Mouse (Mus musculus) forebrain, embryonic 15.5 days (tissue): ENCODE measurements at regions not wholly inside any gene's neighbourhood (a gene's known extent, or its start where the extent isn't known, plus 50 kb on each side); places are given as distances from the start of the nearest gene placed in this dataset.
A peak's percentile ranks its signal among the peaks of the same experiment; 100 is the strongest.

Experiments
- ATAC-seq: fragments of 200-750 bp; cut with Nextera tagmentation; replicated peaks from 2 replicates; pipeline ENCODE4 v1.8.0; 2017; ENCODE audit warnings: mild to moderate bottlenecking, moderate TSS enrichment, moderate library complexity
- H3K27ac ChIP-seq: fragments of 300-500 bp; sonication (generic); replicated peaks from 2 replicates; pipeline ENCODE4 v1.5.1; 2015; ENCODE audit warnings: mild to moderate bottlenecking, inconsistent platforms
- H3K27me3 ChIP-seq: fragments of 300-500 bp; sonication (generic); 2 replicates; pipeline ENCODE4 v1.6.1; 2015; ENCODE audit warnings: inconsistent platforms
- H3K36me3 ChIP-seq: fragments of 300-500 bp; sonication (generic); 2 replicates; pipeline ENCODE4 v1.6.1; 2015; ENCODE audit warnings: mild to moderate bottlenecking, inconsistent platforms
- H3K4me1 ChIP-seq: fragments of 300-500 bp; sonication (generic); 2 replicates; pipeline ENCODE4 v1.6.1; 2015; ENCODE audit warnings: inconsistent platforms
- H3K4me2 ChIP-seq: fragments of 300-500 bp; sonication (generic); replicated peaks from 2 replicates; pipeline ENCODE4 v1.6.1; 2015; ENCODE audit warnings: mild to moderate bottlenecking, inconsistent platforms
- H3K4me3 ChIP-seq: fragments of 300-500 bp; sonication (generic); 2 replicates; pipeline ENCODE4 v1.5.1; 2015; ENCODE audit warnings: mild to moderate bottlenecking, inconsistent platforms
- H3K9ac ChIP-seq: fragments of 300-500 bp; sonication (generic); replicated peaks from 2 replicates; pipeline ENCODE4 v1.6.1; 2015; ENCODE audit warnings: mild to moderate bottlenecking, inconsistent platforms
- H3K9me3 ChIP-seq: fragments of 300-500 bp; sonication (generic); 2 replicates; pipeline ENCODE4 v1.6.1; 2016; ENCODE audit warnings: inconsistent platforms
- WGBS: fragments of 180-500 bp; shearing (Covaris S2); methylation state at CpG from one replicate; pipeline ENCODE4 v1.1.7; 2015; ENCODE audit warnings: mixed read lengths; 5-methylcytosine and 5-hydroxymethylcytosine counted together

DNA sequence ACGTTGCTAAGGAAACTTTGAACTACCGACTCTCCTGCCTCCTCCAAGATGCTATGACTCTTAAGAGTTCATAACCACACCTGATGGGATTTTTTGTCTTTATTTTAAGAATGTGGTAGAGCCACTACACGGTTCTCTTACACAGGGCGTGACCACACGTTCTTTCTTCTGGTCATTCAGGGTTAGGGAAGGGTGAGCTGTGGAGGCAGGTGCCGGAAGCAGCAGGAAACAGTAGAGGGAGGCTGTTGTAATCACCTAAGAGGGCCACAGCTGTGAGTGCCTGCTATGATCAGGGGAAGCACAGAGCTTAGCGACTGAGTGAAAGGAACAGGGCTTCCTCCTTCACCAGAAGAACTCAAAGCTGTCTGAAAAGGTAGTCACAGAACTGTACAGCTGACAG is 50.6 kb upstream of the Larp1 start:
- 85% methylated on average over 7 of the region's 7 CpGs for WGBS
- no peaks in the 10 kb centered on the region for H3K27me3 ChIP-seq

DNA sequence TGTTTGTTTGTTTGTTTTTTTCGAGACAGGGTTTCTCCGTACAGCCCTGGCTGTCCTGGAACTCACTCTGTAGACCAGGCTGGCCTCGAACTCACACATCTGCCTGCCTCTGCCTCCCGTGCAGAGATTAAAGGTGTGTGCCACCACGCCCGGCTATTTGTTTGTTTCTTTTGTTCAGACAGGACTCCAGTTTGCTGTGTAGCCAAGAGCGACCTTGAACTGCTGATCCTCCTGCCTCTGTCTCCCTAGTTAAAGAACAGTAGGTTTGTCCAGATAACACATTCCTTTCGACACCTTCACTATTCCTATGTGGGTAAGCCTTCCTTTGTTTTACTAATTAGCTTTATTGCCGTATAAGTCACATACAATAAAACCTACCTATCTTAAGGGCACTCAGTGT is 52.0 kb upstream of the Larp1 start:
- WGBS, result 90% methylated on average over 9 of the region's 9 CpGs
- ATAC-seq, result no peak

More for the DNA sequence above, 50.6 kb upstream of the Larp1 start:
- no peak for ATAC-seq
- Histone ChIP-seq H3K36me3 (no peaks in the 10 kb centered on the region), H3K4me1 (peaks cover 8% of the 10 kb centered on the region), H3K4me3 (no peak overlapping the region), H3K9ac (no peak overlapping the region), H3K4me2 (no peak overlapping the region), H3K27ac (no peak overlapping the region), H3K9me3 (no peaks in the 10 kb centered on the region)

DNA sequence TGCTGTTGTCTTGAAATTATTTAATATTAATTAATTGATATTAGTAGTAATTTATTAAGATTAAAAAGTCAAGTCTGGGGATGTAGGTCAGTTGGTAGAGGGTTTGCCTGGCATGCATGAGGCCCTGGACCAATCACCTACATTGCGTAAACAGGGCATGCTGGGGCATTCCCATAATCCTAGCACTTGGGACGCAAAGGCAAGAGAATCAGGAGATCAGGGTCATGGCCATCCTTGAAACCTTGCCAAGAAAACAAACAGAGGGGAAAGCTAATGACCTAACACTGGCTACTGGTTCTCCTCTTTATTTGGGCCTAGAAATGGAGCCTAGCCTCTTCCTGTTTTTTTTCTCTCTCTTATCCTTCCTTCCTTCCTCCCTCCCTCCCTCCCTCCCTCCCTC is 52.8 kb upstream of the Larp1 start:
- H3K9ac ChIP-seq, result no peak overlapping the region
- H3K4me1 ChIP-seq, result no peaks in the 10 kb centered on the region
- ATAC-seq, result no peak
- H3K4me3 ChIP-seq, result no peak overlapping the region
- no peaks in the 10 kb centered on the region for H3K27me3 ChIP-seq
- no peaks in the 10 kb centered on the region for H3K9me3 ChIP-seq
- no peaks in the 10 kb centered on the region for H3K36me3 ChIP-seq
- H3K27ac ChIP-seq, result no peak overlapping the region
- H3K4me2 ChIP-seq, result no peak overlapping the region
- 80% methylated on average over 2 of the region's 2 CpGs for WGBS

More for the DNA sequence above, 52.0 kb upstream of the Larp1 start:
- H3K9ac ChIP-seq, result no peak overlapping the region
- no peak overlapping the region for H3K4me2 ChIP-seq
- H3K9me3 ChIP-seq, result no peaks in the 10 kb centered on the region
- no peak overlapping the region for H3K27ac ChIP-seq
- H3K36me3 ChIP-seq, result no peaks in the 10 kb centered on the region
- H3K4me1 ChIP-seq, result peaks cover under 1% of the 10 kb centered on the region; the same call in 1 of the 2 replicates
- no peak overlapping the region for H3K4me3 ChIP-seq
- H3K27me3 ChIP-seq, result no peaks in the 10 kb centered on the region

DNA sequence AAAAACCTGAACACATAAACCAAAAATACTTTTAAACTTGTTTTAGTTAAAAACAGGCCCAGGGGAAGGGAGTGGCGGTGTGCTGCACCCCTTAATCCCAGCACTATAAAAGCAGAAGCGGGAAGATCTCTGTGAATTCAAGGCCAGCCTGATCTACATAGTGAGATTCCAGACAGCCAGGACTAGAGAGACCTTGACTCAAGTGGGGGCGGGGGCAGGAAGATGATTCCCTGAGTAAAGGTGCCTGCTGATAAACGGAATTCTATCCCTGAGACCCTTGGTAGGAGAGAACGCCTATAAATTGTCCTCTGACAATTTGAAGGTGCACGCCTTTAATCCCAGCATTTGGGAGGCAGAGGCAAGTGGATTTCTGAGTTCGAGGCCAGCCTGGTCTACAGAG is 53.4 kb upstream of the Larp1 start:
- Histone ChIP-seq H3K27ac (no peak overlapping the region), H3K4me3 (no peak overlapping the region), H3K4me1 (no peaks in the 10 kb centered on the region), H3K27me3 (no peaks in the 10 kb centered on the region), H3K9ac (no peak overlapping the region), H3K36me3 (no peaks in the 10 kb centered on the region), H3K9me3 (no peaks in the 10 kb centered on the region), H3K4me2 (no peak overlapping the region)
- 90% methylated on average over 7 of the region's 7 CpGs for WGBS
- ATAC-seq, result no peak

DNA sequence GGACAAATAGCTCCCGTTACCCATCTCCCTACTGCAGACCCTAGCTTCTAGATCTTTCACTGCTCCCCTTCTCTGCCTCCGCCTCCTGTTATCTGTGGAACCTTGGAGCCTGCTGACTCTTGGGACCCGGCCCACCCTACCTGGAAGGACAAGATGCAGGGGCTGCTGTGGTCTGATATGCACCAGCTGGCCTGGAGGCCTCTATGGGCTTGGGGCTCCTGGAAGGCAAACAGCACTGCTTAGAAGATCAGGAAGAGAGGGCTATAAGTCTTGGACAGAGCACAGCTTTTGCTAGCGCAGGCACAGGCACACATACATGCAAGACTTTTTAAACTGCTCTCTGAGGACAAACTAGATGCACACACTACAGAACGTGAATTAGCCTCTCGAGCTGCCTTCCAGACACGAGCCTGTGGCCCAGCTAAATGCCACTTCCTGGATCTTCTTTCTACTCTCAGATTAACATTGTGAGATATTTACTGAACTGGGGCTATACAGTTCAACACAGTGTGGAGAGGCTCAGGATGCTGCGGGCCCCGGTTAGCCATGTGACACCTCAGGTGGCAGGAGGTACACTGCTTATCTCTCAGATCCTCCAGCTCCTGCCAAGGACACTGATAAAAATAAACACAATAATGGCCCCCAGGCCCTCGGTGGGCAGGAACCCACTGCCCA is 54.2 kb upstream of the Larp1 start:
- WGBS, result 83% methylated on average over 10 of the region's 10 CpGs
- H3K9ac ChIP-seq, result no peak overlapping the region
- no peaks in the 10 kb centered on the region for H3K4me1 ChIP-seq
- H3K4me2 ChIP-seq, result no peak overlapping the region
- H3K4me3 ChIP-seq, result no peak overlapping the region
- ATAC-seq, result no peak
- H3K36me3 ChIP-seq, result no peaks in the 10 kb centered on the region
- H3K27ac ChIP-seq, result no peak overlapping the region
- no peaks in the 10 kb centered on the region for H3K9me3 ChIP-seq
- no peaks in the 10 kb centered on the region for H3K27me3 ChIP-seq

DNA sequence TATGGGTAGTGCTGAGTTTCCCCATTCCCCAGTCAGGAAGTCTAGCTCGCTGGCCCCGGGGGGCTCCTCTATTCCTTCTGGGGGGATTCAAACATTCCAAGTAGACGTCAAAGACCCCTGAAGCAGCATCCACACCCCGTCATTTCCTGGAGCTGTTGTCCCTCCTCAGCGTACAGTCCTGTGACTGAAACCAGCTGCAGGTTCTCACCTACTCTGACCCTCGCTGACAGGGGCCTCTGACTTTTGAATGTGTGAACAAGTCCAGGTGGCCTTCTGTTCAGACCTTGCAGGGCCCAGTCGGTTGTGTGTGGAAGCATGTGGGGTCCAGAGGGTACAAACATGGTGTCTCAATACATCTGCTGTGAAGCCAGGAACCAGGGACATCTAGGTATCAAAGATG is 55.2 kb upstream of the Larp1 start:
- H3K4me2 ChIP-seq, result no peak overlapping the region
- no peak overlapping the region for H3K27ac ChIP-seq
- 83% methylated on average over 7 of the region's 7 CpGs for whole genome bisulfite sequencing

DNA sequence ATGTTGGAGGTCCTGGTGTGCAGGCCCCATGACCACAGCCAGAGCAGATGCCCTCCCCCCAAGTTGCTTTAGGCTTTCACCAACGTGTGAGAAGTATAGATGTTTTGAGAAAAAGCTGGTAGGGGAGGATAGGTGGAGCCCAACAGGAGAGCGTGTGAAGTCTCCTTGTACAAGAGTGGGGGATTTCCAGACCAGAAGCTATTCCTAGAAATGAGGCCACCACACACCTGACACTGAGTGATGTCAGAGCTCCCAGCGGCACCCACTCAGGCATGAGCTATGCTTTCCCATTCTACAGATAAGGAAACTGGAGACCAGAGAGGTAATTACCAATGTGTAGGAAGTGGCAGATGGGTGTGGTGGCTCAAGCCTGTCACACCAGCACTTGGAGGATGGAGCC is 56.2 kb upstream of the Larp1 start:
- no peak overlapping the region for H3K27ac ChIP-seq
- 69% methylated on average over 3 of the region's 3 CpGs for WGBS
- H3K9me3 ChIP-seq, result no peaks in the 10 kb centered on the region
- H3K27me3 ChIP-seq, result no peaks in the 10 kb centered on the region
- H3K4me3 ChIP-seq, result no peak overlapping the region
- H3K4me2 ChIP-seq, result no peak overlapping the region
- H3K4me1 ChIP-seq, result no peaks in the 10 kb centered on the region
- no peaks in the 10 kb centered on the region for H3K36me3 ChIP-seq
- no peak for ATAC-seq
- H3K9ac ChIP-seq, result no peak overlapping the region

More for the DNA sequence above, 55.2 kb upstream of the Larp1 start:
- H3K4me1 ChIP-seq, result no peaks in the 10 kb centered on the region
- H3K9ac ChIP-seq, result no peak overlapping the region
- no peak overlapping the region for H3K4me3 ChIP-seq
- no peaks in the 10 kb centered on the region for H3K9me3 ChIP-seq
- H3K27me3 ChIP-seq, result no peaks in the 10 kb centered on the region
- H3K36me3 ChIP-seq, result no peaks in the 10 kb centered on the region
- ATAC-seq, result no peak

DNA sequence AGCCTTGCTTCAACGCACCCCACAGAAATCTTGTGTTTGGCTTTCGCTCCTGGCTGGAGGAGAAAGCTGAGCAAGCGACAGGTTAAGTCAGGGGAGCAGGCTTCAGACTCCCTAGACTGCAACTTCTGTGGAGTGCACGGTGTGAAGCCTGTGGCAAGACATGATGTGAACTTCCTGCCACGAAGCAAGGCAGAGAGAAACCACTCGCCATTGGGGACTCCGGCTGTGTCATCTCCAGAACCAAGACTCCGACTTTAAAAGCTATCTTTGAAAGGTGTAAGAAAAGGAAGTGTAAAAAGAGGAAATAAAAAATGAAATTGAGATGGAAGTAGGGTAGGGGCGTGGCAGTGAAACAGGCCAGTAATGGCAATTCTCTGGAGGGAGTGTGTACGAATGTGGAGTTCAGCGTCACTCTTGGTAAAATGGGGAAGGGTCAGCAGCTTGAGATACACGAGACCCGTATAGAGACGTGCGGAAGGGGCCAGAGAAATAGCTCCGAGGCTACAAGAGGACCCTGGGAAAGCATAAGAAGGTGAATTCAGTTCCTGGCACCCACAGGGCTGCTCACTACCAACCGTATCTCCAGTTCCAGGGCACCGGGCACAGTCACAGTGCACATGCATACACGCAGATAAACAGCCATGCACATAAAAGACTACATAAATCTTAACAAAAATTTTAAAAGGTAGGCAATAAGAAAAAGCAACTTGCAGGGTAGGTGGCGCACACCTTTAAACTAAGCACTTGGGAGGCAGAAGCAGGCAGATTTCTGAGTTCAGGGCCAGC is 57.1 kb upstream of the Larp1 start:
- Histone ChIP-seq H3K36me3 (no peaks in the 10 kb centered on the region), H3K27ac (no peak overlapping the region), H3K4me2 (no peak overlapping the region), H3K9me3 (no peaks in the 10 kb centered on the region), H3K9ac (no peak overlapping the region), H3K4me3 (no peak overlapping the region), H3K27me3 (no peaks in the 10 kb centered on the region), H3K4me1 (no peaks in the 10 kb centered on the region)
- ATAC-seq, result no peak
- 84% methylated on average over 20 of the region's 20 CpGs for WGBS

DNA sequence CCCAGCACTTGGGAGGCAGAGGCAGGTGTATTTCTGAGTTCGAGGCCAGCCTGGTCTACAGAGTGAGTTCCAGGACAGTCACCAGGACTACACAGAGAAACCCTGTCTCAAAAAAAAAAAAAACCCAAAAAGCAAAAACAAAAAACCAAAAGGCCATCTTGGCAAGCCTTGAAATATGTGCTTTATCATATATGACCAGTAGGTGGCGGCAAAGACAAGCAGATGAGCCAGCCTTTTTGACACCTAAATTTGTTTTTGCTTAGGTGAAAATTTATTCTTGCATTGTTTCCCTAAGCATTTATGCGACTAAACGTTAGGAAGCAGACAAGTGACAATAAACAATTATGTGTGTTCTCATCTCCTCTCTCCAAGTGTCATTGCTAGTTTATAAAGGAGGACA is 57.9 kb upstream of the Larp1 start:
- ATAC-seq, result no peak
- no peak overlapping the region for H3K4me2 ChIP-seq
- no peaks in the 10 kb centered on the region for H3K27me3 ChIP-seq
- no peaks in the 10 kb centered on the region for H3K36me3 ChIP-seq
- H3K9me3 ChIP-seq, result no peaks in the 10 kb centered on the region
- WGBS, result 4% methylated on average over 4 of the region's 4 CpGs
- no peak overlapping the region for H3K9ac ChIP-seq
- no peak overlapping the region for H3K27ac ChIP-seq
- H3K4me1 ChIP-seq, result no peaks in the 10 kb centered on the region
- no peak overlapping the region for H3K4me3 ChIP-seq

DNA sequence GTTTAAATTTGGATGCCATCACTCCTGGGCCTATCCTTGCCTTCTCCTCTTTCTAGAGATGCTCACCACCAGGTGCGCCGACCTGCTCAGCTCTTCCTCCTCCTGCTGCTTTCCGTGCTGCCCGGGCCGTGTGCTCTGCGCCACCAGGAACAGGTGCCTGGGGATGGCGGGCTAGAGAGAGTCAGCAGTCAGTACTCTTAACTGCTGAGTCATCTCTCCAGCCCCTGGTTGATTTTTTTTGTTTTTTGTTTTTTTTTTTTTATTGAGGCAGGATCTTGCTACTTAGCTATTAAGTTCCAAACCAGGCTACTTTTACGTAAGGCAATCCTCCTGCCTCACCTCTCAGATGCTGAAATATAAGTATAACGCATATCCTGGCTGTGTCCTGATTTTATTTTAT is 59.8 kb upstream of the Larp1 start:
- no peak for ATAC-seq
- Histone ChIP-seq H3K27me3 (no peaks in the 10 kb centered on the region), H3K27ac (no peak overlapping the region), H3K4me2 (no peak overlapping the region), H3K9ac (no peak overlapping the region), H3K4me3 (no peak overlapping the region), H3K36me3 (no peaks in the 10 kb centered on the region), H3K4me1 (no peaks in the 10 kb centered on the region), H3K9me3 (no peaks in the 10 kb centered on the region)
- WGBS, result 66% methylated on average over 9 of the region's 9 CpGs

DNA sequence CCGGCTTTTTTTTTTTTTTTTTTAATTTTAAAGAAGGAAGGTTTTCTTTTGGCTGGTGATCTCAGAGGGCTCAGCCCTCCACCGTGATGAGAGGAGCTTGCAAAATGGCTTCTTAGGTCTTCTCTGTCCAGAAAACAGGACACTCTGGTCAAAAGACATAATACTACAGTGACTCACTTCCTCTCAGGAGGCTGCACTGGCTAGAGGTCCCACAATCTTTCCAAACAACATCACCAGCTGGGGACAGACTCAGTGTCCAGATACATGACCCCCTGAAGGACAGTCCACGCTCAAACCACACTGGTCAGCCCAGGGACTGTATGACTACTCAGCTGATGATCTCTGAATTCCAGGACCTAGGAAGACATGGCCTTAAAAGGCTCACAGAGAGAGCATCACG is 61.5 kb upstream of the Larp1 start:
- H3K36me3 ChIP-seq, result no peaks in the 10 kb centered on the region
- no peaks in the 10 kb centered on the region for H3K4me1 ChIP-seq
- 93% methylated on average over 4 of the region's 4 CpGs for WGBS
- no peak overlapping the region for H3K4me2 ChIP-seq
- ATAC-seq, result no peak
- H3K4me3 ChIP-seq, result no peak overlapping the region
- no peak overlapping the region for H3K9ac ChIP-seq
- H3K27ac ChIP-seq, result no peak overlapping the region
- no peaks in the 10 kb centered on the region for H3K9me3 ChIP-seq
- no peaks in the 10 kb centered on the region for H3K27me3 ChIP-seq

DNA sequence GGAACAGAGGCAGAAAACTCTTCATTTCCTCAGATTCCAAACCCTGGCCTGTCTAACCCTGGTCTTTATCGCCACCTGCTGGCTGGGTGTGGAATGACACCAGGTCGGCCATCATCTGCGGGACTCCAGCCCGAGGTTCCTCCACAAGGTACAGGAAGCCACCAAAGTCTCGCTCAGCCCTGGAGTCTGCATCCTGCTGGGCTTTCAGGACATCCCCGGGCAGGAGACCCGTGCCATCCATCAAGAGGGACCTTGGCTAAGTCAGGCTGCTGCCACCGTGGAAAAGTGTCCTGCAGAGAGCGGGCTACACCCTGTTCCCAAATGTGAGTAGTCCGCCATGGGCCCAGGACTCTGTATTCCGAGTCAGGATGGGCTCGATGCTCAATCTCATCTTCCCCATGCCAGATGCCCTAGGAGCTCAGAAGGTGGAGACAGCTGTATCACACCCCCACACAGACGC is 74.4 kb upstream of the Larp1 start:
- Histone ChIP-seq H3K4me1 (peaks cover 6% of the 10 kb centered on the region; the same call in 1 of the 2 replicates), H3K4me2 (peak overlapping the region; percentile 34), H3K27ac (no peak overlapping the region), H3K36me3 (no peaks in the 10 kb centered on the region), H3K9ac (peak overlapping the region; percentile 42; the same call in 1 of the 2 replicates), H3K9me3 (no peaks in the 10 kb centered on the region), H3K27me3 (no peaks in the 10 kb centered on the region), H3K4me3 (peak overlapping the region; percentile 13; the same call in 1 of the 2 replicates)
- 12% methylated on average over 13 of the region's 13 CpGs for WGBS
- peak; percentile 61 for ATAC-seq
